Mouse (Mus musculus) ES-Bruce4 (cell line): ENCODE measurements around the gene Mtfr2. TPM values are rescaled to one million over a fixed set of nuclear protein-coding genes. Genes with fewer than 3 reads are reported as not detected.

Experiments used
- H3K27ac ChIP-seq: 2 replicates; pipeline ENCODE4 v1.5.1; 2012; ENCODE audit warnings: low read length, inconsistent platforms; ENCODE audit not compliant: insufficient read depth
- H3K27me3 ChIP-seq: 2 replicates; pipeline ENCODE4 v1.6.1; 2012; ENCODE audit warnings: mild to moderate bottlenecking, low read length, inconsistent platforms; ENCODE audit not compliant: control insufficient read depth, poor library complexity, insufficient read depth, severe bottlenecking
- H3K36me3 ChIP-seq: 2 replicates; pipeline ENCODE4 v1.6.1; 2012; ENCODE audit warnings: inconsistent platforms, mild to moderate bottlenecking, low read length, moderate library complexity; ENCODE audit not compliant: control insufficient read depth, poor library complexity, insufficient read depth, severe bottlenecking
- H3K4me1 ChIP-seq: one replicate; pipeline ENCODE4 v1.8.1; 2011; ENCODE audit warnings: low read length; ENCODE audit not compliant: control insufficient read depth, insufficient read depth
- H3K4me3 ChIP-seq: 2 replicates; pipeline ENCODE4 v1.5.1; 2011; ENCODE audit warnings: low read depth, mild to moderate bottlenecking, low read length
- H3K9ac ChIP-seq: 2 replicates; pipeline ENCODE4 v1.6.1; 2012; ENCODE audit warnings: low read depth, mild to moderate bottlenecking, inconsistent platforms; ENCODE audit not compliant: poor library complexity, severe bottlenecking
- H3K9me3 ChIP-seq: replicated peaks from 2 replicates; pipeline ENCODE4 v1.6.1; 2012; ENCODE audit warnings: mild to moderate bottlenecking, low read length, inconsistent platforms; ENCODE audit not compliant: control insufficient read depth, poor library complexity, insufficient read depth, severe bottlenecking
- CTCF ChIP-seq: IDR thresholded peaks from one replicate; pipeline ENCODE4 v1.8.1; 2011; ENCODE audit warnings: low read depth, low read length
- EP300 ChIP-seq: IDR thresholded peaks from 2 replicates; pipeline ENCODE4 v1.6.1; 2011; ENCODE audit warnings: low read depth, low read length; ENCODE audit not compliant: insufficient read depth
- POLR2A ChIP-seq: IDR thresholded peaks from one replicate; pipeline ENCODE4 v1.8.1; 2011; ENCODE audit warnings: low read length; ENCODE audit not compliant: insufficient read depth
- polyA plus RNA-seq: library from polyadenylated mRNA; stranded (reverse); fragments of >200 nt; gene quantifications from 2 replicates; pipeline ENCODE4 v1.2.4, GENCODE M21; 2011; ENCODE audit warnings: low read depth; ENCODE audit not compliant: missing spikeins, insufficient read depth, insufficient read length

The Mtfr2 gene
- polyA plus RNA-seq, 1 experiment: 20.2 TPM

- TF ChIP-seq EP300 (no peak), CTCF (no peak), POLR2A (no peak)
- Histone ChIP-seq H3K36me3 (no peaks in the 10 kb centered on the region), H3K4me1 (no peaks in the 10 kb centered on the region), H3K9ac (no peak overlapping the region), H3K4me3 (no peak overlapping the region), H3K9me3 (no peaks in the 10 kb centered on the region), H3K27ac (no peak overlapping the region), H3K27me3 (no peaks in the 10 kb centered on the region)
Measured at GRCm38 (mm10) chr10:20390568-20390967, 43.0 kb downstream of the Mtfr2 start.

DNA sequence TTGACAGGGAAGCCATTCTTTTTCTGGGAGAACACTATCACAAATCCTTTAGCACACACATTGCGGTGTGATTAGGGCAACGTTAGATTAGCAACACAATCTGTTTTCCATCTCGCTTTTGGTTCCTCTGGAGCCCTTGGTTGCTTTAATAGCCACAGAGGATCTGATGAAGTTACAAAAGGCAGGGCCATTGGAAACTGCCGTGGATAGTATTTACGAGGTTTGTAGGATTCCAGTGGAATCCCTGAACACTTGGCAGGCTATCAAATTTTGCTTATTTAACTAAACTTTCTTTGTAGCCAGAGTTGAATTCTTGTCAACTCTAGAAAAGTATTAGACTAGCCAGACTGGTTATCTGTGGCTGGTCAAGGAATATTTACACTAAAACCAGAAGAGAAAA lies 47.2 kb downstream of the Mtfr2 start:
- Histone ChIP-seq H3K27me3 (no peaks in the 10 kb centered on the region), H3K27ac (no peak overlapping the region), H3K36me3 (no peaks in the 10 kb centered on the region), H3K9me3 (no peaks in the 10 kb centered on the region), H3K4me1 (peaks cover 3% of the 10 kb centered on the region), H3K9ac (no peak overlapping the region), H3K4me3 (no peak overlapping the region)
- no peak for TF ChIP-seq EP300
- no peak for TF ChIP-seq CTCF
- no peak for TF ChIP-seq POLR2A

- H3K9ac ChIP-seq: no peak overlapping the region
- no peaks in the 10 kb centered on the region for H3K27me3 ChIP-seq
- TF ChIP-seq POLR2A (no peak), CTCF (no peak), EP300 (no peak)
- H3K27ac ChIP-seq: no peak overlapping the region
- no peaks in the 10 kb centered on the region for H3K9me3 ChIP-seq
- peaks cover 3% of the 10 kb centered on the region for H3K4me1 ChIP-seq
- H3K4me3 ChIP-seq: no peak overlapping the region
- H3K36me3 ChIP-seq: no peaks in the 10 kb centered on the region
Measured at GRCm38 (mm10) chr10:20395778-20396177, 48.2 kb downstream of the Mtfr2 start.

GRCm38 (mm10) chr10:20398224-20398623 lies 50.7 kb downstream of the Mtfr2 start:
- no peak overlapping the region for H3K27ac ChIP-seq
- H3K4me3 ChIP-seq: no peak overlapping the region
- TF ChIP-seq POLR2A (no peak), CTCF (no peak), EP300 (no peak)
- no peak overlapping the region for H3K9ac ChIP-seq
- H3K36me3 ChIP-seq: no peaks in the 10 kb centered on the region
- no peaks in the 10 kb centered on the region for H3K9me3 ChIP-seq
- H3K4me1 ChIP-seq: peaks cover 3% of the 10 kb centered on the region
- no peaks in the 10 kb centered on the region for H3K27me3 ChIP-seq

- Histone ChIP-seq H3K36me3 (no peaks in the 10 kb centered on the region), H3K9me3 (no peaks in the 10 kb centered on the region), H3K27me3 (no peaks in the 10 kb centered on the region), H3K27ac (no peak overlapping the region), H3K9ac (no peak overlapping the region), H3K4me3 (no peak overlapping the region), H3K4me1 (peaks cover 3% of the 10 kb centered on the region)
- TF ChIP-seq CTCF (no peak), EP300 (no peak), POLR2A (no peak)
Measured at GRCm38 (mm10) chr10:20398641-20399390, 51.2 kb downstream of the Mtfr2 start.

- H3K9me3 ChIP-seq: no peaks in the 10 kb centered on the region
- H3K4me1 ChIP-seq: peaks cover 3% of the 10 kb centered on the region
- TF ChIP-seq EP300 (no peak), CTCF (peak; percentile 40)
- peak overlapping the region; percentile 68 for H3K4me3 ChIP-seq
- H3K9ac ChIP-seq: no peak overlapping the region
- H3K36me3 ChIP-seq: no peaks in the 10 kb centered on the region
- no peaks in the 10 kb centered on the region for H3K27me3 ChIP-seq
- H3K27ac ChIP-seq: no peak overlapping the region
Measured at GRCm38 (mm10) chr10:20400406-20400805, 52.8 kb downstream of the Mtfr2 start.
